Mouse (Mus musculus) erythroid progenitor cell, adult 5-6 weeks (primary cell): ENCODE data around the gene Olfr155. TPM values are rescaled to one million over a fixed set of nuclear protein-coding genes. Genes with fewer than 3 reads are reported as not detected.

Experiments
- ATAC-seq: replicated peaks from 2 replicates; pipeline ENCODE4 v1.8.0; 2016; ENCODE audit warnings: moderate number of reproducible peaks, mild to moderate bottlenecking, moderate TSS enrichment, inconsistent platforms; ENCODE audit not compliant: poor library complexity, low FRiP score, severe bottlenecking
- total RNA-seq, 2 experiments: library from RNA; stranded (forward) in 1 of 2; stranded (reverse) in 1 of 2; fragments of 150-400 nt in 1 of 2; fragments of 186-747, 209-891 nt in 1 of 2; gene quantifications; 2 replicates each; pipeline versions ENCODE4 v1.2.3 to v1.2.4; 2015 to 2017; ENCODE audit warnings: low replicate concordance in 2 of 2

Olfr155 gene
- total RNA-seq (2015; ENCODE audit: low replicate concordance) (not detected in 2 replicates), total RNA-seq (2017; ENCODE audit: low replicate concordance) (not detected in 2 replicates)

- ATAC-seq, result no peak
These were observed at the start of gene Olfr155 for GRCm38 (mm10) chr4:43851265-43851664. TSS of gene Olfr155 (plus strand) at chr4:43851565.

- ATAC-seq, result no peak
These were observed 28.3 kb upstream of the Olfr155 start for GRCm38 (mm10) chr4:43822896-43823550.

GRCm38 (mm10) chr4:43823845-43824337, 27.5 kb upstream of the Olfr155 start, which contains the start of gene Olfr156:
TSS of gene Olfr156 (minus strand) at chr4:43823895.
- ATAC-seq, result no peak

GRCm38 (mm10) chr4:43828806-43829205, 22.6 kb upstream of the Olfr155 start:
- no peak for ATAC-seq

GRCm38 (mm10) chr4:43832031-43832430, 19.3 kb upstream of the Olfr155 start:
- ATAC-seq, result no peak

- ATAC-seq, result no peak
These were observed 17.6 kb upstream of the Olfr155 start for GRCm38 (mm10) chr4:43833752-43834151.

GRCm38 (mm10) chr4:43834749-43835148, 16.6 kb upstream of the Olfr155 start:
- ATAC-seq, result no peak

- no peak for ATAC-seq
These were observed 13.0 kb upstream of the Olfr155 start for GRCm38 (mm10) chr4:43838326-43838725.

GRCm38 (mm10) chr4:43840101-43840500, 11.3 kb upstream of the Olfr155 start, which contains the start of gene Olfr157:
TSS of gene Olfr157 (minus strand) at chr4:43840201.
- ATAC-seq, result no peak

GRCm38 (mm10) chr4:43854101-43854500, 2.7 kb downstream of the Olfr155 start:
- ATAC-seq, result no peak

GRCm38 (mm10) chr4:43859886-43860285, 8.5 kb downstream of the Olfr155 start:
- ATAC-seq, result no peak

GRCm38 (mm10) chr4:43860744-43861519, 9.6 kb downstream of the Olfr155 start:
- 0 out of 2 replicates have a peak, but pooled peaks have one; percentile 34 for ATAC-seq

GRCm38 (mm10) chr4:43863298-43863697, 11.9 kb downstream of the Olfr155 start:
- ATAC-seq, result no peak

GRCm38 (mm10) chr4:43869821-43870220, 18.5 kb downstream of the Olfr155 start:
- no peak for ATAC-seq

- no peak for ATAC-seq
These were observed 23.1 kb downstream of the Olfr155 start for GRCm38 (mm10) chr4:43874501-43874900.

GRCm38 (mm10) chr4:43875160-43875918, 24.0 kb downstream of the Olfr155 start, which contains the start of gene Reck:
TSS of gene Reck (plus strand) at chr4:43875530.
- peak; percentile 68 for ATAC-seq

GRCm38 (mm10) chr4:43875919-43876411, 24.6 kb downstream of the Olfr155 start:
- ATAC-seq, result no peak

GRCm38 (mm10) chr4:43877230-43877629, 25.9 kb downstream of the Olfr155 start:
- ATAC-seq, result no peak

GRCm38 (mm10) chr4:43878121-43878776, 26.9 kb downstream of the Olfr155 start:
- ATAC-seq, result no peak
